Mouse (Mus musculus): ENCODE measurements around the gene Gm10961. TPM values are rescaled to one million over a fixed set of nuclear protein-coding genes. Genes with fewer than 3 reads are reported as not detected.
"Not testable (repeated sequence)": the region's sequence is repeated elsewhere in the genome, so short reads cannot be mapped to it uniquely, and the experiment has no call there.

Gene Gm10961
- total RNA-seq, 2 experiments from 2014 or later, result not detected

DNA sequence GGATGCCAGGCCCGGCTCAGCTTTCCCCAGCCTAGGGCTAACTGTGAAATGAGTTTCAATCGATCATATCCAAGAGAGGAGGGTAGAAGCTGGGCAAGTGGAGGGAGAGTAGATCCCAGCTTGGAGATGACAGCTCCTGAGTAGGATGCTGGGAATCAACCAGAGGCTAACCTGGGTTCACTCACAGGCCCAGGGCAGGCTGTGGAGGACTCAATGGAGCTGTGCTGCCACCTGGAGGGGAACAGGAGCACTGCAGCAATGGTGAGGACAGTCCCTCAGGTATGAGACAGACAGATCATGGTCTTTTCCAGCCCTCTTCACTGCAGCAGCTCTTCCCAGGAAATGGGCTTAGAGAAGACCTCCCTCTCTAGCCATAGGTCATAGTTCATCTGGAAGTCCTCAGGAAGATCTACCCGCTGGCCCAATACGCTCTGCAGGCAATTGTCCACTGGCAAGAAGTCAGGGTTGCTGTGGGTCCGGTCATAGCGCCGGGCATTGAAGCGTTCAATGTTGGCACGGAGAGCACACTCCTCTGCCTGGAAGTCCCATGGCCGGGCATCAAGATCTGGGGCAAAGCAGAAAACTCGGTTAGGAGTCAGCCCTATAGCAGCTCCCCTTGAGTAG lies 18.1 kb upstream of the Gm10961 start:
- DNase-seq (ENCODE audit: low spot score in 2 of 2), result peak; percentile 30 to 80

DNA sequence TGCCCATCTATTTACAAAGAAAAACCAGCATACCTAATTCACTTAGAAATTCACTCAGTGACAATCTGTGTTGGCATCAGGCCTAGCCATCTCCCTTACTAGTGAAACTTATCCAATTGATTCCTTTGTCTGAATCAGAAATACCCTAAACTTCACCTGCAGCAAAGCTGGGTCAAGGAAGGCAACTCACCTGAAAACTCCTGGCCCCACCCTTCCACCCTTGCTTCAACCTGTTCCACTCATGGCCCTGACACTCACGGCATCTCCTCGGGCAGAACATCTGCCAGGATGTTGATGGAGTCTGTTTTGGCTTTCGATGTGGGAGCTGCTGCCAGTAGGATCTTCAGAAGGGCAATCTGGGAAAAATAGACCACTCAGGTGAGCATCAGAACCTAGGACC lies 13.3 kb upstream of the Gm10961 start:
- no peak for DNase-seq (ENCODE audit: low spot score in 2 of 2)

DNA sequence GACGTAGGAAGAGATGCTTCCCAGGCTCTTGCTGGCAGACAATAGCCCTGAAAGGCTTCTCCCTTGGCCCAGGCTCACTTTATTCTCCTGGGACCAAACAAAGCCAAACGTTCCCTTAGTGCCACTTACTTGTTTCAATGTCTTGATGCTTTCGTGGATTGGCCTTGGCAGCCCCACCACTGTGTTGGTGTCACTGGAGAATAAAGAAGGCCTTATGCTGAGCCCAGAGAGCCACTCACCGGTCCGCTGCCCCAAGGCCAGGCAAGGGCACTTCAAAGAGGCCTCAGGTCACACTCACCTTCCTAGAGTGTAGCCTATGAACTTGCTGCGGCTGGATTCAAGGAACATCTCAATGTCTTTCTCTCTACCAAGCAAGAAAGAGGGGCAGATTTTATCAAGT lies 11.2 kb upstream of the Gm10961 start:
- no peak for DNase-seq (ENCODE audit: low spot score in 2 of 2)

DNA sequence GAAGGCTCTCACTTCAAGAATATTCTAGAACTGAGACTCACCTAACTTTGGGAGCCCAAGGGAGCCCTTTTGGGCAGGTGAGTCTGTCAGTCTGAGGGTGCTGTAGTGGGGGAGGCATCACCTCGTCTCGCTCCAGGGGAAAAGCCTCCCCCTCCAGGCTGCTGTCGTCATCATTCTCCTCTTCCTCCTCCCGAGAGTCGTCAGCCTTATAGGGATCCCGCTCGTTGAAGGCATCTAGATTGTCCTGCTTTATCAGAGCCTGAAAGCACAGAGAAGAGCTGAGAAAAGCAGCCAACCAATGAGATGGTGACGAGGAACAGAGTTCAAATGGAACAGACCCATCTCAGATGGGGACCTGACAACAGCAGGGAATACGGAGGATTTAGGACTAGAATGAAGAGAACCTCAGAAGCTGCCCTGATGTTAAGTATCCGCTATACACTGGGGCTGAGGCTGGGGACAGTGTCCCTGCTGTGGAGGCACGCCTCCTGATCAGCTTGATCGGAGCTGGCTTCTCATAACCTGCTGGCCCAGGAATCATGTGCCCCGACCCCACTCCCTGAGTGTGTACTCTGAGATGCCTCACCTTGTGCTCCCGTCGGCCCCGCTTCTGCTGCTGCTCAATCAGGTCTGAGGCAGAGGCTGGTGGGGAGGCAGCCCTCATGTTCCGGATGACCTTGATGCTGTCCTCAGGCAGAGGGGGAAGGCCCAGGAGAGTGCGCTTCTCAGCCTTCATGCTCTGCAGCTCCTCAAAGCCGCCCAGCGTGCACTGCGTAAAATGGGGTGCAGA lies 9.6 kb upstream of the Gm10961 start:
- no peak for DNase-seq (ENCODE audit: low spot score in 2 of 2)

DNA sequence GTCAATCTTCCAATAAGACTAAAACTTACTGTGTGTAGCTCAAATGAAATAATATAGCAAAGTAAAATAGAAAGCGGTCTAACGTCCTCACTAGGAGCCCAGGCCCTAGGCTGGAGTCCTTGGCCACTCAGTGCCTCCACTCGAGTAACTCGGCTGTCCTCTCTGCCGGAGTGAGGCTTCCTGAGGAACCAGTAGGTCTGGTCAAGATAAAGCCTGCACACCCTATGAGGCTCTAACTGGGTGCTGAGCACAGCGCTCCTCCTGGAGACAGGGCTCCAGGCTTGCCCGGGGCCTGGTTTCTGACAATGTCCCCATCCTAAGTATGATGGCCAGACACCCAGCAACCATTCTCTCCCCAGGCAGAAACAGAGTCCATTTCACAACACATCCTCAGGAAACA lies 8.6 kb upstream of the Gm10961 start:
- no peak for DNase-seq (ENCODE audit: low spot score in 2 of 2)

DNA sequence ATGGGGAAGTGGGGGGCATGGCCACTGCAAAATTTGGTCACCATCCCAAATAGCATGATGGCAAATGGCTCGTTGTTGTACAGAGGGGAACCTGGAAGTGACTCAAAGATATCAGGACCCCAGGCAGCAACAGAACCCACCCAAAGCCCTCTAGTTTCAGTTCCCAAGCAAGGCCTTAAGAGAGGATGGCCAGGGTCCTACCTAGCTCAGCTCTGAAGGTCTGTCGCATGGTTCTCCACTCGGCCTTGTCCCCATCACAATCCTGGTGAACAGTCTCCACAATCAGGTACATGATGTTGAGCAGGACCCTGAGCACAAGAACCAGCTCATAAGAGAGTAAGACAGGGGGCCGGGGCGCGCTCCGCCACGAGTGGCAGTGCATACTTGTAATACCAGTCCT lies 6.7 kb upstream of the Gm10961 start:
- DNase-seq (ENCODE audit: low spot score in 2 of 2), result no peak

DNA sequence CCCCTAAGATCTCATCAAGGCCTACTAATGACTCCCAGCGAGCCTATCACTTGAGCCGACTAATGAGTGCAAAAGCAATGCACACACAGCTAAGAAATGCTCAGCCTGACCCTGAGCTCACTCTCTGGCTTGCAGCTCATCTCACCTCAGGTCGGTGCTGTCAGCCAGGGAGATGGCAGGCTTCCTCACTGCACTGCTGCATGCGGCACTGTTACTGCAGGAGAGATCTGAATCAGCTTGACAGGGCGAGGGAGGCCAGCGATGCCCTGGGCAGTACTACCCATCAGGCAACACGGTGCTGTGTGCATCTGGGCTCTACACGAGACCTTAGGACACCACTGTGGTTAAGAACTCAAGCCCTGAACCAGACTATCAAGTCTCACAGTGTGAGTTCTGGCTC lies 5.6 kb upstream of the Gm10961 start:
- DNase-seq (ENCODE audit: low spot score in 2 of 2), result no peak

DNA sequence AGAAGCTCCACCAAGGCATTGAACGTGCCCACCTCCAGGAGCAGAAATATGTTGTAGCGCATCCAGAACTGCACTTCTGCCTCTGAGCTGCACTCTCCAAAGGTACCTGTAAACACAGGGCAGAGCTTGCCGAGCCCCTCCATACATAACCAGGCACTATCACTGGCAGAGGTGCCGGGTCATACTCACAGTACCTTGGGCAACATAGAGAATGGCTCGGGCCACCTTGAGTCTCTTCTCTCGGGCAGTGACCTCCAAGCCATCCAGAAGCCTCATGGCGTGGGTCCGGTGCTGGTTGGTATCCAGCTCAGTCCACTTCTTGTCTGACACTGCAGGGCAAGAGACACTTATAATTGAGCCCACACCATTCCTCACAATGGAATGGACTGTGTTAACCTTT lies 4.4 kb upstream of the Gm10961 start:
- DNase-seq (ENCODE audit: low spot score in 2 of 2), result no peak

DNA sequence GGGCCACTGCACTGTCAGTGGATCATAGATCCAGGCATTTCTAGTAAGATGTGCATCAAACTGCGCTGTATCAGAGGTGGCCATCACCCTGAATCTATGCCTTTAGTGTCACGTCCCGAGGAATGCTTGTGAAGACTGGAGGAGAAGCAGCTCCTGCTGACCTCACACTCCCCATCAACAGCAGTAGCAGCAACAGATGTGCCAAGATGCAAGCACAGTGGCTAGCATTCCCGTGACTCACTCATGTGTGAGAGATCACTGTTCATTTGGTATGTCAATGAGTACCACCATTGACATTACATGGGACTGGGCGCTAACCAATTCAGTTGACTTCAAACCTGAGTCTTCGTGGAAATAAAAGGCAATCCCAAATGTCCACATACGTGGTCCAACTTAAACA lies 3.5 kb upstream of the Gm10961 start:
- no peak for DNase-seq (ENCODE audit: low spot score in 2 of 2)

DNA sequence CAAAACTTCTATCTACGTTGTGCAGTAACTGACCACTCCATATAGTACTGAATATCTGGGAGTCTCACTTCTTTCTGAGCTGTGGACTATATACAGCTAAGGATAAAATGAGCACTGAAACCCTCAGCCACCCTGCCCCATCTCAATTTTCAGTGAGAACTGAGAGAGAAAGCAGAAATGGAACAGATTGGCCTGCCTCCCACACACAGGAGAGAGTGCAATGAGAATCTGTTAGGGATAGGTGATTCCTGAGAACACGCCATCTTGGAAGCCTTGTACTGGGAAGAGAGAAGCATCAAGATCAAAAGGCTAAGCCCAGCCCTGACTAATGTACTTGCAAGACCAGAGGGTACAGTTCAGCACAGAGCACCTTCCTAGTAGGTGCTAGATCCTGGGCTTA lies 2.6 kb upstream of the Gm10961 start:
- DNase-seq (ENCODE audit: low spot score in 2 of 2), result peak; percentile 37 to 73

DNA sequence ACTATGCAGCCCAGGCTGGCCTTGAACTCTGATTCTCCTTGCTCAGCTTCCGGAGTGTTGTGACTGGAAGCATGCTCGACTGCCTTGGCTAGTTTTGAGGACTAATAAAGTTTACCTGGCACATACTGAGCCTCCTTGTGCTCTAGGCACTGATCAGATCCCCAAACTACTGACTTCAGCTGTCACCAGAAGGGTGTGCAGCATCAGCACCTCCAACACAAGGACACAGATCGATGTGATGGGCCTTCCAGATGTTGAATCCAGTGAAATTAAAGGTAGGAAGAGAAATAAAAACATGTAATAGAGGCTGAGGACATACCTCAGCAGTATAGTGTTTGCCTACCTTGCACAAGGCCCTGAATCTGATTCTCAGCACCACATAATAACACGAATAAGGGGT lies 1.7 kb upstream of the Gm10961 start:
- no peak for DNase-seq (ENCODE audit: low spot score in 2 of 2)

DNA sequence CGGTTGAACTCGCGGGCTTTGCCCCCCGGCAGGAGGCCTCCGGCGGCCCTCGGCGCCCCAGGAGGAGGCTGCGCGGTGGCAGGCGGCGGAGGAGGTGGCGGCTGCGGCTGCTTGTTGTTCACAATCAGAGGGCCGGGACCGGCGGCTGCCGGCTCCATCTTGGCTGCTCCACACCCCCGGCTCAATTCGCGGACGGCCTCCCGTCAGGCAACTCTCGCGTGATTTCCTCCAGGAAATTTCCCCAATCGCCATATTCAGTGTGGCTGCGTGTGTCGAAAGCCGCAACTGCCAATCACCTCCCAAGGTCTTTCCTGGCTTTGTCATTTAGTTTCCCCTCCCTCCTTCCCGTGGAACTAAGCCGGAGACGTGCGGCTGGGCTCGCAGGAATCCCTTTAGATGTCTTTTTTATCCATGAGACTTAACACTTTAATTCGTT lies 419 bp downstream of the Gm10961 start, which contains the start of gene Strip1:
Strip1 (minus strand) TSS at position 172 of the 436 bp plus-strand sequence.
- peak; percentile 94 to 96 for DNase-seq (ENCODE audit: low spot score in 2 of 2)

DNA sequence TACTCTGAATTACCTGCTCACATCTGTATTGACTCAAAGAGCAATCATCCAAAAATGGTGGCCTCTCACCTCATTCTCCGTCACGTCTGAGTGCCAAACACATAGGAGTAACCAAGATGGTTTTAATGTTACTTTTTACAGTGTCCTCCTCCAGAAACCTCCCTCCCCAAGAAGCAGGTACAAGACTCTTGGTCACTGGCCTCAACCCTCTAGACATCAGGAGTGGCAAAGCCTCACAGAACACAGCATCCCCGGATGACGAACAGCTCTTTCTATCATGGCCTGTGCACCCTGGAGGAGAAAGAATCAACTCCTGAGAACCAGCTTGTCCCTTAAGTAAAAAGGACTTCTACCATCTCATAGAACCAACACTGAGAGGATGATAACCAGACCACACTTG lies 1.7 kb downstream of the Gm10961 start:
- DNase-seq (ENCODE audit: low spot score in 2 of 2), result no peak

DNA sequence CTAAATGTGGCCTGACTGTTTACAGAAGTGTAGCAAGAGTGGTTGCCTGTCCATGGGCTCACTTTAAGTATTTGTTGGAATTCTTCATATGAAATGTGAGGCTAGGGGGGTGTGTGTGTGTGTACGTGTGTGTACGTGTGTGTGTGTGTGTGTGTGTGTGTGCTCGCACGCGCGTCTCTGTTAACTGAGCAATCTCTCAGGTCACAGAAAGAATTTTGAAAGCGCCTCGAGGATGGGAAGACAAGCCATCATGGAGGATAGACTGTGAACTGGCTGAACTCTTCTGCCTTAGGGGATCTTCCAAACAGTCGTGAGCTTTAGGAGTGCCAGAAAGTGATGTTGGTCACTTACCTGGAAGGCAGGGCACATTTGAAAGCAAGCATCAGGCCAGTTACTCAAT lies 2.8 kb downstream of the Gm10961 start:
- no peak for DNase-seq (ENCODE audit: low spot score in 2 of 2)

DNA sequence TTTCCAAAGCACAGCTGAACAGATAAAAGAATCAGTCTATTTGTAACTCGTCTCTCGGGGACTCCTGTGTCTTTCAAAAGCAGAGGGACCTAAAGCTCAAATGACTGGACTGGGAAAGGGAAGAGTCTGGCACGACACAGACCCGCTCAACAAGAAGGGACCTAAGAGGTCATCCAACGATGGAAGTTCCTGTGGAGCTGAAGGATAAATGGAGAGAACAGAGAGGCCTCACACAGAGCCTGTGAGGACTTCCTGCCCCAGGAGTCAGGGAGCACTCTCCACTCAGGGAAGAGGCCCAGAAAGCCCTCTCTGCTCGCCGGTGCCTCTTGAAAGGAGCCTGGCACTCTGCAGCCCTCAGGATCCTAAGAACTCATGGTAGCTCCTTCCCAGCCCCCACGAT lies 4.7 kb downstream of the Gm10961 start:
- DNase-seq (ENCODE audit: low spot score in 2 of 2), result no peak

DNA sequence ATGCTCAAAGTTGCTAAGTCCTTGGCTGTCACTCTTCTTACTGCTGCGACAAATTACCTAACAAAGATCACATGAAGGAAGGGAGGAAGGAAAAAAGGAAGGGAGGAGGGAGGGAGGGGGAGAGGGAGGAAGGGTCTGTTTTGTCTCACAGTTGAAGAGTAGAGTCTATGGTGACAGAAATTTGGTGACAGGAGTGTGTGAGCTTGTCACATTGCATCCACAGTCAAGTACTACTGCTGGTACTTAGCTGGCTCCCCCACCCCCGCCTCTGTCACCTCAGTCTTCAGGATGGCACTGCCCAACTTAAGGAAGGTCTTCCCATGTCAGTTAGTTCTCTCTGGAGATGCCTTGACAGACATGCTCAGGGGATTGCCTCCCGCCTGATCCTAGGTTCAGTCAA lies 5.1 kb downstream of the Gm10961 start:
- DNase-seq (ENCODE audit: low spot score in 2 of 2), result no peak

DNA sequence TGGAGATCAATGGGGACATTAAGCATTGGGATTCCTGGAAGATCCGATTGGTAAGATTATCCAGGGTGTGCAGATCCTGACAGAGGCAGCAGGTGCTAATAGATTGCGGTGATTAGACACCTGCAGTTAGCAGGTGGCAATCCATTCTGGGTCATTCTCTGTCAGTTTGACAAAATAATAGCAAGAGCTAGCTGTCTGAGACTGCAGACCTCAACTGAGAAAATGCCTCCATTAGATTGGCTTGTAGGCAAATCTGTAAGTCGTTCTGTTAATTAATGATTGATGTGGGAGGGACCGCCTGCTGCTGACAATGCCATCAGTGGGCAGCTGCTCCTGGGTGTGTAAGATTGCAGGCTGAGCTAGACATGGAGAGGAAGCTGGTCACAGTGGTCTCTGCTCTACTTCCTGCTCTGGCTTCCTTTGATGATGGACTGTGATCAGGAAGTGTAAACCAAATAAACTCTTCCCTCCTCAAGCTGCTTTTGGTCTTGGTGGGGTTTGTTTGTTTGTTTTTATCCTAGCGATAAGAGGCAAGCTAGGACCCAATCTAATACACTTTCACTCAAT lies 6.6 kb downstream of the Gm10961 start:
- DNase-seq (ENCODE audit: low spot score in 2 of 2), result no peak

DNA sequence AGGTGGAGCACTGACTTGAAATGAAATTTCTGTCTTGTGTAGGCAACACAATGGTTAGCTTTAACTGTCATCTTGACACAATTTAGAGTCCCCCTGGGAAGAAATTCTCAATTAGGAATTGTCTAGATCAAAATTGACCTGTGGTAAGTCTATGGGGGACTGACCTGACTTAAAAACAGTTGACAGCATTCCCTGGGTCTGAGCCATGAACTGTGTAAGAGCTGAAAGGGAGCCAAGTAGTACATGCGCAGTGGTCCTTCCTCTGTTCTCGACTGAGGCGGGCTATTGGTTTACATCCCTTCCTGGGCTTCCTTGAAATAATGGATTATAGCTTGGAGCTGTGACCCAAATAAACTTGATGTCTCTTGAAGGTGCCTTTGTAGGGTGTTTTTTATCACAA lies 15.8 kb downstream of the Gm10961 start:
- no peak for DNase-seq (ENCODE audit: low spot score in 2 of 2)

DNA sequence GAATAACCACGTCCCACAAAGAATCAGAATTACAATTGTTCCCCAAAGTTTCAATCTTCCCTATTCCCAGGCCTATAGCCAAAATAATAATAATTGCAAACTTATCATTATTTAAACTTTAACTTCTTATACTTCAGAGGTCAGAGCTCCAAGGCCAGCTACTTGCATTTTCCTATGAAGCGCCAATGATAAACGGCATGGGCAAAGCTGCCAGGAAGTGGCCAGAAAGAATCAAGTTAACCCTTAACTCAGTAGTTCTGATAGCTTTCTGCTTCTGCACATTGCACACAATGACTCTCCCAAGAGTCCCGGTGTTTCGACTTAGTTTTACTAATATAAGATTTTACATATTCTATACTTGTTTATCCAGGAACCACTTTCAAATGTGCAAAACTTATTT lies 19.2 kb downstream of the Gm10961 start:
- not testable (repeated sequence) for DNase-seq (ENCODE audit: low spot score in 2 of 2)

DNA sequence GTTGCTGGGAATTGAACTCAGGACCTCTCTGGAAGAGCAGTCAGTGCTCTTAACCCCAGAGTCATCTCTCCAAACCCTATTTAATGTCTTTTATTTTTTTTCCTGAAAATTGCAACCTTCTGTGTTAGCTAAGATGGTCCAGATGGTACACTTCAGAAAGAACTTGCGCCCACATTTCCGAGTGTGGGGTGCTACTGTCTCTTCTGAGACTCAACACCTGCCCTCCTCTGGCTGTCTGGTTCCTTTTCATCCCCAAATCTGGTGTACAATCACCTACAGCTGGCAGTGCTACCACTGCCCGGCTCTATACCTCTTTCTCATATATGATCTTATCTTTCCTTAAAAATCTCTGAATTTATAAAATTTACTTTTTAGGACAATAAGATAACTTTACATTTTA lies 21.8 kb downstream of the Gm10961 start:
- no peak for DNase-seq (ENCODE audit: low spot score in 2 of 2)

DNA sequence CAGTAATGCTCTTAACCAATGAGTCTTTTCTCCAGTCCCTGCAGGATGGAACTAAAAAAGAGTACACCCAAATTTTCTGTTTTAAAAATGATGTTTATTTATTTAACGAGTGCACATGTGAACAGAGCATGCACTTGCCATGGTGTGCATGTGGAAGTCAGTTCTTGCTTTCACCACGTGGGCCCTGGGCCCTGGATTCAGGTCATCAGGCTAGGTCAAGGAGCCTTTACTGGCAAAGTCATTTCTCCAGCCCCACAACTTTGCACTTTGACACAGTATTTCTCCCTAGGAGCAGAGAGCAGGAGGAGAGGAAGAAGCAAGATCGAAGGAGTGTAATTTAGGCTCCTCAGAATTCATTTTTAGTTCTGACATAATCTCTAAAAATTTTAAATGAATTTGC lies 23.7 kb downstream of the Gm10961 start:
- no peak for DNase-seq (ENCODE audit: low spot score in 2 of 2)

DNA sequence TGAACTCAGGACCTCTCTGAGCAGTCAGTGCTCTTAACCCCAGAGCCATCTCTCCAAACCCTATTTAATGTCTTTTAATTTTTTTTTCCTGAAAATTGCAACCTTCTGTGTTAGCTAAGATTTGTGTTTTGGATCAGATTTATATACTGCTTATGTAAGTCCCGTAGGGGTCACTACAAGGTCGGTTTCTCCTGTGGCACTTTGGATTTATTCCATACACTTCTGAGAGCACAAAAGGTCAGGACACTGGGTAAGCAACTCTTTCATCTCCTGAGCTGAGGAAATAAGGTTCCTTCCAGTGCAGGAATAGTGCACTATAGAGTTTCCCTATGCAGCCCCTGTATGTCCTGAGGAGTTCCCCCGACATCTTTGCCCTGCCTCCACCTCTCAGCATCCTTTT lies 24.4 kb downstream of the Gm10961 start:
- no peak for DNase-seq (ENCODE audit: low spot score in 2 of 2)

DNA sequence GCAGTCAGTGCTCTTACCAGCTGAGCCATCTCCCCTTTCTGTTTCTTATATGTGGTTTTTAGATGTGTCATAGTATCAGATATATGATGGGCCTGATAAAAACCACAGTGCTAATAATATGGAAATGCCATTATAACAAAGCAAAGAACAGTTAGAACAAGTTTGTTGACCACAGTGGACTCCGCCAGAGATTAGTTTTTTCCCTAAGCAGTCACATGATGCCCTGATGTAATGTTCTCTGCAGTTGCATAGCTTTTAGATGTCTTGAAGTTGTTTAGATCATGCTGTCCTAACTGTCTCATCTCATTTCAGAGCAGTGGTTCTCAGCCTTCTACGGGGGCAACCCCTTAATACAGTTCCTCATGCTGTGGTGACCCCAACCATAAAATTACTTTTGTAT lies 25.0 kb downstream of the Gm10961 start:
- DNase-seq (ENCODE audit: low spot score in 2 of 2), result no peak

All from layer of hippocampus, adult 18-20 months (tissue).